Mouse (Mus musculus) adrenal gland (tissue): ENCODE measurements around the gene Sync.

ENCODE experiments used
- intact Hi-C: fragments of 180-260 bp; cut with DNase I; formaldehyde crosslinking; loops from one replicate; pipeline ENCODE4 v1.15.1; 2025

Gene Sync

DNA sequence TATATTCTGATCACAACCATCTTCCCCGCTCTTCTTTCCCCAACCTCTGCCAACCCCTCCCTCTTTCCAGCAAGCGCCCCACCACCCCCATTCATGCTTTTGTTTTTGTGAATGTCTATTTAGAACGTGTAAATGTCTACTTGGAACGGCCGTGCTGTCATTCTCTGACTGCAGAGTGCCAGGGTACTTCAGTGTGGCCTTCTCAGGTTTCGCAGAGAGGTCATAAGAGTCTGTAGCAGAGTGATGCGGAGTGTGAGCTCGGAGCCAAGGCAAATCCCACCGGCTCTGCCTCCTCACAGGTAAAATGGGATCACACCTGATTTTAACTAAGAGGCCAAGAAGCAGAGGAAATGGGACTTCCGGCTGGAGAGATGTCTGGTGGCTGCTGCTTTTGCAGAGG, 11.7 kb downstream of the Sync start:
- intact Hi-C loops = no loop called here

DNA sequence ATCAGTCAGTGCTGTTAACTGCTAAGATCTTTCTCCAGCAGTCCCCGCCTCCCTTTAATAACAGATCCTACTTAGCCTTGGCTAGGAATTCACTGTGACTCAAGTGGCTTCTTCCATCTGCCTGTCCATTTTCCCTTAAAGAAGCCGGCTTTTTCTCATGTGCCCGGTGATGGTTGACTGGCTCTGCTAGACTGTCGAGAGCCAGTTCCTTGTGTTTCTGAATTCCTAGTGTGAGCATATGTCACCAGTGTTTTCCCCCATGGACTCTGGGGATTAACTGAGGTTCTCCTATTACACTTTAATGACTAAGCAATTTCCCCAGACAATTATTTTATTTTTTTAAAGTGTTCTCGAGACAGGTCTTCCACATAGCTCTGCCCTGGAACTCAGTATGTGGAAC, 16.0 kb downstream of the Sync start:
- intact Hi-C loops = no loop called here

DNA sequence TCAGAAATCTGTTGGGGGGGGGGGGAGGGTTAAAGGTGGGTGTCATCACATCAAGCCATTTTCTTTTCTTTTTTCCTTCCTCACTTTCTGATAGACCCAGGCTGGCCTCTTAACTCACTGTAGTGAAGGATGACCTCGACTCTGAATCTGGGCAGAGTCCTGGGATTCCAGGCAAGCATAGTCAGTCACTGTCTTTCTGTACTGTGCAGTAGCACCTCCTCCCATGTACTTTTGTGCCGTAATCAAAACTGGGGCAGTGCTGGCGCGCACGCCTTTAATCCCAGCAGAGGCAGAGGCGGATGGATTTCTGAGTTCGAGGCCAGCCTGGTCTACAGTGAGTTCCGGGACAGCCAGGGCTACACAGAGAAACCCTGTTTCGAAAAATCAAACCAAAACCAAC, 16.4 kb downstream of the Sync start:
- intact Hi-C loops = no loop called here

DNA sequence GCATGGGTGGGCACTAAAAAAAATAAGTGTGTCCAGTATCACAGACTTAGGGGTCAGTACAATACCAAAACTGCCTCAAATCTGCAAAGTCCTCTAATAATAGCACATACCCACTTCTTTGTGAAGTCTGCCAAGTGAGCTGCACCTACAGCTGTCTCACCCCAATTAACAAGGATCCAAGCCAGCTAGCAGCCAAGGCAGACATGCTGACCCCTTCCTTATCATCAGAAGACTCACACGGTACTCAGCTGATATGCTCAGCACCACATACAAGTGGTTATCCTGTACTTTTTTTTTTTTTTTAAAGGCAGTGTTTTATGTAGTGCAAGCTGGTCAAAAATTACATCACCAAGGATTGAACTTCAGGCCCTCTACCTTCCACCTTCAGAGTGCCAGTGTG, 16.9 kb downstream of the Sync start:
- intact Hi-C loops = no loop called here

DNA sequence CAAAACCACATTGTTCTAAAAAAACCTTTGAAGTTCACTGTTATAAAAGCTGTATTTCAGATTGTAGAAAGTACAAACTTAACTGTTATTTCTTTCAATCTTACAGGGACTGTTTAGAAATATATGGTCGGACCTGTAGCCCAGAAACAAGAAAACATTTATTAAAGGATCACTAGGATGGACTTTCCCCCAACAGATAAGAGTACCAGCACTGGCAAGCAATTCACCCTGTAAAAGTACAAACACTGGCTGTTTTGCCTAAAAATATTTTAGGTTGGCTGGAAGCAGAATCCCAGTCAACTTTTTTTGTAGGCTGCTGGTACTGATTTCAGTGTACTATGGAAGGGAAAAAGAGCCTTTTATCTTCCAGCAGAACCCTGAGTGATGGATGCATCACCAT, 20.5 kb downstream of the Sync start:
- intact Hi-C loops = no loop called here

DNA sequence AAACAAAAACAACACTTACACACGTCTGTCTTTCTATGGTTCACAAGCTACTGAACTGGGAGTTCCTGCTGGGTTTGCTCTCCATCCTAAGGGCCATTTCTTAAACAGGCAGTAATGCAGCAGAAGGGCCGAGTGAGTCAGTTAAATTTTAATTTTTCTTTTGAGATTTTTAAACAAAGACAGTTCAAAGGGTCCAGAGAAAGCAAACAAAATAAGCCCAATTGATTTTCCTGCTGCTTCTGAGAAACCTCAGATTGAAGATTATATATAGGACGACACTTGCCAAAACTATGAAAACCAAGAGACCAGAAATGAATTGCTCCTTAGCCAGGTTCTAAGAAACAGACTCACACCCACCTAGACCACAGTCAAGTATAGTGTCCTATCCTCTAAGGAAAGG, 26.5 kb downstream of the Sync start:
- intact Hi-C loops = no loop called here

- intact Hi-C loops = no loop called here
Measured at GRCm38 (mm10) chr4:129320876-129321275, 33.5 kb downstream of the Sync start.

DNA sequence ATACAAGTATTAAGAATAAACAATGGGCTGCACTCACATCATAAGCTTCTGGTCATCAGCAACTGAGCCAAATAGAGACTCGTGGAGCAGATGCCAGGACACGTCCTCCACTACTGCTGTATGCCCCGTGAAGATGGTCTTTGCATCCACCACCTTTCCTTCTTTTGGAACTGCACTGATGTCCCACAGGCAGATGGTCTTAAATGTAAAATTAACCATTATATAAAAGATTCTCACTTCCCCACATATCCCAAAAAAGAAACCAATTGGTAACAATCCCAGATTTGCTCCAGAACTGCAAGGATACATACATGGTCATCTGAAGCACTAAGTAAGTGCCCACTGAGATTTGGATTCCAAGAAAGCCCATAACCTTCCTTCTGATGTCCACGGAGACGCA, 34.6 kb downstream of the Sync start:
- intact Hi-C loops = no loop called here

DNA sequence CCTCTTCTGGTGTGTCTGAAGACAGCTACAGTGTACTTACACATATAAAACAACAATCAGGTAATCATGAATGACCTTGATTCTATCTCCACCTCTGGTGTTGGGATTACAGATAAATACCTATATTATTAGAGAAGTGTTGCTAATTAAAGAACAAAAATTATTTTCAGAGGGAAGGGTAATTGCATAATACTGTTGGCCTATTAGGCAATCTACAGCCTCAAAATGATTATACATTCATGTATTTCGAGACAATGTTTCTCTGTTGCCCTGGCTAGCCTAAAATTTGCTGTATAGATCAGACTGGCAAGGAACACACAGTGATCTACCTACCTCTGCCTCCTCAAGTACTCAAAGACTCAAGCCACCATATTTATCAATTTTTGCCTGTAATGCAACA, 36.1 kb downstream of the Sync start:
- intact Hi-C loops = no loop called here

DNA sequence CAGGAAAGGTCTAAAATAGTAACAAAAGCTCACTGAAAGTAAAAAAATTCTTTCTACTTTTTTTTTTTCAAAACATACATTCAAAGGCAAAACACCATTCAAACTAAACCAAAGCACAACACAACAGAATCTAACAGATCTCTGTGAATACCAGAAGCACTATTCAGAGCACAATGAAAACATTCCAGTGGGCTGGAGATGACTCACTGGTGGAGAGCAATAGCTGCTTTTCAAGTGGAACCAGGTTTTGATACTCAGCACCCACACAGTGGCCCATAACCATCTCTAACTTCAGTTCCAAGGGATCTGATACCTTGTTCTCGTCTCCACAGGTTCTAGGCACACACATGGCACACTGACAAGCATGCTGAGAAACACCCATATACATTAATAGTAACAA, 37.3 kb downstream of the Sync start:
- intact Hi-C loops = no loop called here

GRCm38 (mm10) chr4:129326191-129326590, 38.8 kb downstream of the Sync start:
- intact Hi-C loops = no loop called here

GRCm38 (mm10) chr4:129332846-129333245, 45.4 kb downstream of the Sync start:
- intact Hi-C loops = no loop called here

GRCm38 (mm10) chr4:129334677-129335215, 47.3 kb downstream of the Sync start:
- intact Hi-C loops = loop anchor here (5.0 kb wide), 1 partner anchor 43 kb away; the partner anchor contains the start of gene Zbtb8a

GRCm38 (mm10) chr4:129335216-129336074, 48.0 kb downstream of the Sync start, which contains the start of the genes Rbbp4 and Zbtb8os:
TSS of gene Rbbp4 (minus strand) at chr4:129335370.
TSS of gene Zbtb8os (plus strand) at chr4:129335695.
- intact Hi-C loops = loop anchor here (5.0 kb wide), 1 partner anchor 42 kb away; the partner anchor contains the start of gene Zbtb8a

DNA sequence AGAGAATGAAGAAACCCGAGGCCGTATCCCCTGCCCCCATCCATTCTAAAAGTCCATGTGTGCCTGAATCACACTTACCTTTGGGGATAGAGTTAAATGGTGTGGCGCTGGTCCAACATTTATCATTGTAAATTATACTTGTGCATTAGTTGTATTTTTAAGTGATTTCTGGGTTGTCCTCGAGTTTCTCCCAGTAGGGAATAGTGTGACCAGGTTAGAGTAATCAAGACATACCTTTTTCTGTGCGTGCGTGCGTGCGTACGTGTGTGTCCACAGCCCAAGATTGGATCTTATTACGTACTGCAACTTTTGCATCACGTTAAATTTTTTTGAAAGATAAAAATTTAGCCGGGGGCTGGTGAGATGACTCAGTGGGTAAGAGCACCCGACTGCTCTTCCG, 48.9 kb downstream of the Sync start:
- intact Hi-C loops = loop anchor here (5.0 kb wide), 1 partner anchor 41 kb away; the partner anchor contains the start of gene Zbtb8a

GRCm38 (mm10) chr4:129339743-129340142, 52.3 kb downstream of the Sync start:
- intact Hi-C loops = loop anchor here (5.0 kb wide), 1 partner anchor 38 kb away; the partner anchor contains the start of gene Zbtb8a

DNA sequence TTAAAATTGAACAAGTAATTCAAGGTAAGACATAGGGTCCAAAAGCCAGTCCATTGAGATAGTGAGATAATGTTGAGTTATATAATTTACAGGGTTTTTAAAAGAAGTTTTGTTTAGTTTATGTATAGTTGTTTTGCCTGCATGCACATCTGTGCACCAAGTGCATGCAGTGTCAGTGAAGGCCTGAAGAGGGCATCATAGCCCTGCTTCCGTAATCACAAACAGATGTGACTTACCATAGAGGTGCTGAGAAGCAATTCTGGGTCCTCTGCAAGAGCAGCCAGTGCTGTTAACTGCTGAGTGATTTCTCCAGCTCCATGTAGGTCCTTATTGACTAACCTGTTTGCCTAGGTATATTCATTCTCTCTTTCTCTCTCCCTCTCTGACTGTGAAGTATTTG, 54.5 kb downstream of the Sync start:
- intact Hi-C loops = no loop called here

- intact Hi-C loops = no loop called here
Measured at GRCm38 (mm10) chr4:129342705-129343104, 55.3 kb downstream of the Sync start.

DNA sequence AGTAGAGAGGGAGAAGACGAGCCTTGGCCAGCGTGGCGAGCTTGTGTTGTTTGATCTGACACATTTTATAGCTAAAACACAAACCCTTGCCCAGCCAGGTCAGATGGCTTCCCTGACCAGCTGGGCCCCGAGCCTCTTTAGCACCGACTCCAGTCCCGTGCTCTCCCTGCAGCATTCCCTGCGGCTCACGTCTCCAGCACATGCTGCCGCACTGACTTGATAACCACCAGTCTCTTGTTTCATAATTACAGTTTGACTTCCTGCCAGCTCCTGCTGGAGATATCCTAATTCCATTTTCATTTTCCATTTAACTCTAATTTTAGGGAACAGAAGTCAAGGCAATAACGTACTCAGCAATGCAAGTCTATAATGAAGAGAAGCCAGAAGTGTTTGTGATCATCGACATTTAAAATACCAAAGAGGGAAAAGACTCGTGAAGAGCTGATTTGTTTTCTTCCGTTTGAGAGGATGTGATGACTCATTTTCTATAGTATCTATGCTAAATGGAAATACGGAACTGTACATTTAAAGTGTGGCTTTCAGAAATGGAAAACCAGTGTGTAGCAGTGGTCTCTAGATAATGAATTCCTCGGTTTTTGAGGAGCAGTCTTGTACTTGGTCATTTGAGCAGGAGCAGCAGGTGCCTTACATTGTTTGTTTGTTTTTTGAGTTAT, 59.2 kb downstream of the Sync start:
- intact Hi-C loops = no loop called here

DNA sequence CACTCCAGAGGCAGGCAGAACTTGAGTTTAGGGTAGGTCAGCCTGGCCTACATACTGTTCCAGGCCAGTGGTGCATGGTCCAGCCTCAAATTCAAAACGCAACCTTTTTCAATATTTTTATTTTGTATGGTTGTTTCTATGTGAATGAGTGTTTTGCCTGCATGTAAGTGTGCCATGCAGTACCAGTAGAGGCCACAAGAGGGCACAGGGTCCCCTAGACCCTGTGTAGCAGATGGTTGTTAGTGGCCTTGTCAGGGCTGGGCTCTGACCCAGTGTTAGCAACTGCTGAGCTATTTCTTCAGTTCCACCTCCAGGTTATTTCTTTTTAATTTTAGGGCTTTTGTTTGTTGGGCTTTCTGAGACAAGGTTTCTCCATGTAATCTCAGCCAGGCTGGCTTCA, 63.2 kb downstream of the Sync start:
- intact Hi-C loops = loop anchor here (2.0 kb wide), 1 partner anchor 104 kb away; no protein-coding TSS in a partner anchor

DNA sequence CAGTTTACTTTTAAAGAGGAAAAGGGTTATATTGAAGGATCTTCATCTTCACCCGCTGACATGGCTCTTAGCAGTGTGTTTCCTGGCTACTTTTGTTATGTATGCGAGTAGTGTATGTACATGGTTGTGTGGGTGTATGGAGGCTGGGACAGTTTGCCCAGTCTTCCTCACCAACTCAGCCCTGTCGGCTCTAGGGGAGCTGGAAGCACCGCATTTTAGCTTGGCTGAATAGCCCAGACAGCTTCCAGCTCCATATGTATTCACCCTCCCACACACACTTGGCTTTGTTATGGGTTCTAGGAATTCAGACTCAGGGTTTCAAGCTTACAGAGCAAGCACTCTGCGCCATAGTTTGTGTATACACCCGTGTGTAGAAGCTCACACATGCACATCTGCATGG, 63.7 kb downstream of the Sync start:
- intact Hi-C loops = loop anchor here (2.0 kb wide), 1 partner anchor 104 kb away; no protein-coding TSS in a partner anchor

DNA sequence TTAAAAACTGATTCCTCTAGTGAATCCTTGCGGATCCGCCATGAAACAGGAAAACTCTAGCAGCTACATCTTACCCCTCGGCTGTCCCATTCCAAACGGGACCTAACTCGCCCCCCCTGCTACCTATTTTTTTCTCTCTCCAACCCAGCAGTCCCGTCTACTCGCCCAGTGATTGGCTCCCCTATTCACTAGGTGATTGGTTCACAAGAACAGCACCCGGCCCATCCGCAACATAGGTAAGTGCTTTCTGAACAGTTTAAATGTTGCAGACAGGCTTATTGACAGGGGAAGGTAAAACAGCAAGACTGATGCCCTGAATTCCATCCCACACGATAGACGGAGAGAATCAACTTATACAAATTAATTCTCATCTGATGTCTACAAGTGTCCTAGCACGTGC, 65.8 kb downstream of the Sync start:
- intact Hi-C loops = no loop called here
